Mouse (Mus musculus) thymus, adult 2 months (tissue): Measurements from ENCODE around the gene Plekhb2.

Source experiments
- CTCF ChIP-seq: fragments of 200-500 bp; IDR thresholded peaks from 2 replicates; pipeline ENCODE4 v1.5.1; 2012; ENCODE audit warnings: mild to moderate bottlenecking, control low read depth, low read length, moderate library complexity, borderline replicate concordance; ENCODE audit not compliant: control insufficient read depth, poor library complexity, insufficient read depth; ENCODE audit errors: extremely low read depth
- POLR2A ChIP-seq: fragments of 200-500 bp; IDR thresholded peaks from 2 replicates; pipeline ENCODE4 v1.6.1; 2012; ENCODE audit warnings: mild to moderate bottlenecking, low read length, control low read depth, moderate library complexity; ENCODE audit not compliant: control insufficient read depth, poor library complexity, insufficient read depth; ENCODE audit errors: extremely low read depth

GRCm38 (mm10) chr1:34871170-34871569 lies 21.4 kb downstream of the Plekhb2 start:
- TF ChIP-seq POLR2A = no peak
- no peak for TF ChIP-seq CTCF
